Mouse (Mus musculus) liver, embryonic 12.5 days (tissue): ENCODE measurements around the gene Phf14. TPM values are rescaled to one million over a fixed set of nuclear protein-coding genes. Genes with fewer than 3 reads are reported as not detected.

ENCODE experiments used
- ATAC-seq: fragments of 200-750 bp; cut with Nextera tagmentation; 2 replicates; pipeline ENCODE4 v1.8.0; 2017; ENCODE audit warnings: moderate number of reproducible peaks, mild to moderate bottlenecking, moderate library complexity
- H3K27ac ChIP-seq: fragments of 300-500 bp; sonication (generic); 2 replicates; pipeline ENCODE4 v1.5.1; 2016; ENCODE audit warnings: mild to moderate bottlenecking
- H3K27me3 ChIP-seq: fragments of 300-500 bp; sonication (generic); replicated peaks from 2 replicates; pipeline ENCODE4 v1.6.1; 2016; ENCODE audit warnings: mild to moderate bottlenecking, moderate library complexity
- H3K36me3 ChIP-seq: fragments of 300-500 bp; sonication (generic); 2 replicates; pipeline ENCODE4 v1.6.1; 2016; ENCODE audit warnings: mild to moderate bottlenecking, moderate library complexity
- H3K4me1 ChIP-seq: fragments of 300-500 bp; sonication (generic); 2 replicates; pipeline ENCODE4 v1.6.1; 2016
- H3K4me2 ChIP-seq: fragments of 300-500 bp; sonication (generic); 2 replicates; pipeline ENCODE4 v1.6.1; 2016; ENCODE audit warnings: mild to moderate bottlenecking, moderate library complexity
- H3K4me3 ChIP-seq: fragments of 300-500 bp; sonication (generic); 2 replicates; pipeline ENCODE4 v1.5.1; 2016; ENCODE audit warnings: mild to moderate bottlenecking, moderate library complexity
- H3K9ac ChIP-seq: fragments of 300-500 bp; sonication (generic); 2 replicates; pipeline ENCODE4 v1.6.1; 2016; ENCODE audit warnings: mild to moderate bottlenecking, moderate library complexity
- H3K9me3 ChIP-seq: fragments of 300-500 bp; sonication (generic); replicated peaks from 2 replicates; pipeline ENCODE4 v1.6.1; 2016; ENCODE audit warnings: mild to moderate bottlenecking, moderate library complexity
- WGBS: fragments of 180-500 bp; shearing (Covaris S2); methylation state at CpG from one replicate; pipeline ENCODE4 v1.1.7; 2016; ENCODE audit not compliant: insufficient replicate concordance; 5-methylcytosine and 5-hydroxymethylcytosine counted together
- polyA plus RNA-seq: library from polyadenylated mRNA; unstranded; fragments of >200 nt; fragmentation: Nextera tagmentation; extraction: Ambion mirVana; gene quantifications from 2 replicates; pipeline ENCODE4 v1.2.1, GENCODE M21; 2016

The Phf14 gene
- polyA plus RNA-seq, 1 experiment from 2014 or later, result 28.7 TPM

DNA sequence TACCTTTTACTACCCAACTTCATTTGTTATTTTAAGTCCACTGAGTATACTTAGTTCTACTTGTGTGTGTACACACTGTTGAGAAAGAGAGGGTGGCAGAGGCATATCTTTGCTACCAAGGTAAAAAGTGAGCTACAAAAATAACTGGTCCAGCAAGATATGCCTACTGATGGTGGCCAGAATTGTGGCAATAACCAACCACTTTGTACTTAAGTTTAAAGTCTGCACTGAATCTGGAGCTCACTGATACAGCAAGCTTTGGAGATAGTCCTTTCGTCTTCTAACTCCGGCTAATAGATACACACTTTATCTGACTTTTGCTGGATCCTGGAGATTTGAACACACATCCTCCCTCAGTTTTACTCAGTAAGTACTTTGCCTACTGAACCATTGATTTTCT is 115.8 kb downstream of the Phf14 start:
- WGBS, result 40% methylated on average over 2 of the region's 2 CpGs
- no peaks in the 10 kb centered on the region for H3K27me3 ChIP-seq
- H3K4me3 ChIP-seq, result no peak overlapping the region
- H3K27ac ChIP-seq, result peak overlapping the region; percentile 58; the same call in 1 of the 2 replicates
- H3K9ac ChIP-seq, result no peak overlapping the region
- H3K9me3 ChIP-seq, result no peaks in the 10 kb centered on the region
- H3K36me3 ChIP-seq, result peaks cover 11% of the 10 kb centered on the region; the same call in 1 of the 2 replicates
- peak; percentile 83 for ATAC-seq
- peaks cover 9% of the 10 kb centered on the region; the same call in 1 of the 2 replicates for H3K4me1 ChIP-seq
- no peak overlapping the region for H3K4me2 ChIP-seq

- Histone ChIP-seq H3K9ac (no peak overlapping the region), H3K4me2 (no peak overlapping the region), H3K9me3 (no peaks in the 10 kb centered on the region), H3K36me3 (0 out of 2 replicates have a peak, but pooled peaks cover 2% of the 10 kb centered on the region), H3K27me3 (no peaks in the 10 kb centered on the region), H3K27ac (no peak overlapping the region), H3K4me1 (peaks cover 9% of the 10 kb centered on the region; the same call in 1 of the 2 replicates), H3K4me3 (no peak overlapping the region)
- 80% methylated on average over 2 of the region's 2 CpGs for WGBS
- ATAC-seq, result no peak
Measured at GRCm38 (mm10) chr6:12026804-12027537, 119.4 kb downstream of the Phf14 start.

DNA sequence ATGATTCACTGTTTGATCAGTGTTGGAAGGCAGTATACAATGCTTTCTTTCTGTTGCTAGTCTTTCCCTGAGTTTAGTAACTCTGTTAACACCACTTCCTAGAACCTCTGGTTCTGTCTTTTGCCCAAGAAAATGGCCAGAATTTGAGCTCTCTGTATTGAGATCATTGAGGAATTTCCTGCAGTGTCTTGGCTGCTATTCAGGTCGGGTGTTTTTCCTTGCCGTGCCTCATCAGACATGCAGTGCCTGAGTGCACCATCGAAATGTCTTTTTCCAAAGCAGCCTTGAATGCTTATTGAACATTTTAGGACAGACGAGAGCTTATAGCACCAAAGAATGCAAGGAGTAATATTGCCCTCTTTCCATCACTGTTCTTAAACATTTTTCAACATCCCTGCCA is 127.0 kb downstream of the Phf14 start:
- Histone ChIP-seq H3K36me3 (no peaks in the 10 kb centered on the region), H3K4me2 (no peak overlapping the region)
- 72% methylated on average over 4 of the region's 4 CpGs for WGBS

DNA sequence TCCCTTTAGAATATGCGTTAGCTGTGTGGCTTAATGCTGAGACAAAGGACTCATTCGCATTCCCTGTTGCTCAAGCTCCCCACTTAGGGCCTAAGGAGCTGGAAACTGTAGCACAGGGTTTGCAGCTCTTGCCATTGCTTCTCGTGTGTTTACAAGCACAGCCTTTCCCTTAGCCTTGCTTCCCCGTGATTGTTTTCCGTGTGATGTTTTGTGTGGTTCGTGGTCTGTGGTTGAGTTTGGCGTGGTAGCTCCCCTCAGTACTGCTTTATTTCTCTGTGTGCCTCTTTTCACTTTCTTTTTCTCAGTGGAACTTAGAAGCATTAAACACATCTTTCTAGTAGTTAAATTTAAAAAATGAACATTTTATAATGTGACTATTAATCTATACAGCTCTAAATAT is 130.7 kb downstream of the Phf14 start:
- WGBS, result 61% methylated on average over 7 of the region's 7 CpGs
- no peaks in the 10 kb centered on the region for H3K27me3 ChIP-seq
- ATAC-seq, result no peak
- H3K27ac ChIP-seq, result no peak overlapping the region
- no peak overlapping the region for H3K4me3 ChIP-seq
- no peak overlapping the region for H3K4me2 ChIP-seq
- no peak overlapping the region for H3K9ac ChIP-seq
- no peaks in the 10 kb centered on the region for H3K36me3 ChIP-seq
- no peaks in the 10 kb centered on the region for H3K9me3 ChIP-seq
- no peaks in the 10 kb centered on the region for H3K4me1 ChIP-seq

More for the DNA sequence above, 127.0 kb downstream of the Phf14 start:
- Histone ChIP-seq H3K9ac (no peak overlapping the region), H3K27ac (no peak overlapping the region), H3K27me3 (no peaks in the 10 kb centered on the region), H3K4me1 (no peaks in the 10 kb centered on the region), H3K4me3 (no peak overlapping the region), H3K9me3 (no peaks in the 10 kb centered on the region)
- no peak for ATAC-seq

DNA sequence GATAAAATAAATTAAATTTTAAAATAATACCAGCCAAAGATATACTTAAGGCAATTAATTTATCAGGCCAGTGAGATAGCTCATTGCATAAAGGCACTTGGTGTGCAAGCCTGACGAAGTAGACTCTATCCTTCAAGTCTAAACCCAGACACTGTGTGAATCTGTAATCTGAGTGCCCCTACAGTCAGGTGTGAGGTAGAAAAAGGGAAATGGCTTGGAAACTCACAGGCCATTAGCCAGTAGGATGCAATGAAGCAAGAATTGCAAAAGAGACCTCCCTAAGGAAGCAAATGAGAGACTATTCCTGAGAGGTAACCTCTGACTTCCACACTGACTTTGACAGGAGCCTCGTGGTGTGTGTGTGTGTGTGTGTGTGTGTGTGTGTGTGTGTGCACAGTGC is 145.3 kb downstream of the Phf14 start:
- Histone ChIP-seq H3K4me1 (no peaks in the 10 kb centered on the region), H3K27me3 (no peaks in the 10 kb centered on the region), H3K4me3 (no peak overlapping the region), H3K27ac (no peak overlapping the region), H3K4me2 (no peak overlapping the region), H3K36me3 (peaks cover 6% of the 10 kb centered on the region; the same call in 1 of the 2 replicates), H3K9me3 (no peaks in the 10 kb centered on the region), H3K9ac (no peak overlapping the region)
- WGBS, result 61% methylated on average over 2 of the region's 2 CpGs
- no peak for ATAC-seq

- Histone ChIP-seq H3K27me3 (no peaks in the 10 kb centered on the region), H3K27ac (no peak overlapping the region), H3K4me2 (no peak overlapping the region), H3K9me3 (no peaks in the 10 kb centered on the region), H3K36me3 (no peaks in the 10 kb centered on the region), H3K9ac (no peak overlapping the region), H3K4me1 (no peaks in the 10 kb centered on the region), H3K4me3 (no peak overlapping the region)
- ATAC-seq, result no peak
- 73% methylated on average over 3 of the region's 3 CpGs for WGBS
Measured at GRCm38 (mm10) chr6:12054149-12054548, 146.5 kb downstream of the Phf14 start.

DNA sequence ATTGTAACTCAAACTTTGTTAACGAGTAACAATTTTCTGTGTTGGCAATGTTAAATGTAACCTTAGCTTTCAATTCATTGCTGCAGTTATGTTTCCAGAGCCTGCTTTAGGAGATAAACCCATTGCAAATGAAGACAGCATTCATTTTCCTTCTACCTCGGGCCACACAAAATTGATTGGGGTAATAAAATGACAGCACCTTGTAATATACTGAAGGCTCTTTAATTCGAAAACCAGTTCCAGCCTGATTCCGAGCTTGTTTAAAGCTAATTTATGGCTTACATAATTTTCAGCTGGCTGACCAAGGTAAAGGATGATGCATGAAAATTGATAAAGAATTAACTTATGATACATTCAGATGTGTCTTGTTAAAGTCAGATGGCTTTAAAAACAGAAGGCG is 151.1 kb downstream of the Phf14 start:
- Histone ChIP-seq H3K4me1 (no peaks in the 10 kb centered on the region), H3K9ac (no peak overlapping the region)
- WGBS, result 83% methylated on average over 5 of the region's 5 CpGs

DNA sequence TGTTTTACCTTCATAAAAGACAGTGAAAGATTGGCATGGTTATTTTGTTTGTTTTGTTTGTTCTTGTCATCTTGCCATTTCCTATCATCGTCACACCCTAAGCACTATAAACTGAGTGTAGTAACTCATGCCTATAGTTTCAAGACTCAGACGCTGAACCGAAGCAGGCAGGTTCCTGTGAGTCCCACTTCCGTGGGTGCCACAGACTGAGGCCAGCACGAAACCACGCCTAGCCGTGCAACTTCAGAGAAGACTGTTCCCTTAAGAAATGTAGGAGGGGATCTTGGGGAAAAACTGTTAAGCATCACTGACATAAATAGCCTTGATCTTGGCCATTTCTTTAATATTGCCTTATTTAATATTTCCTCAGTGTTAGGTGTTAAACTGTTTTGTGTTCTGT is 152.4 kb downstream of the Phf14 start:
- H3K4me2 ChIP-seq, result no peak overlapping the region
- no peak overlapping the region for H3K27ac ChIP-seq
- H3K27me3 ChIP-seq, result no peaks in the 10 kb centered on the region
- H3K9me3 ChIP-seq, result no peaks in the 10 kb centered on the region
- no peak for ATAC-seq
- H3K4me3 ChIP-seq, result no peak overlapping the region
- 65% methylated on average over 7 of the region's 7 CpGs for WGBS
- no peak overlapping the region for H3K9ac ChIP-seq
- 0 out of 2 replicates have a peak, but pooled peaks cover 4% of the 10 kb centered on the region for H3K36me3 ChIP-seq
- no peaks in the 10 kb centered on the region for H3K4me1 ChIP-seq

More for the DNA sequence above, 151.1 kb downstream of the Phf14 start:
- Histone ChIP-seq H3K27me3 (no peaks in the 10 kb centered on the region), H3K36me3 (0 out of 2 replicates have a peak, but pooled peaks cover 4% of the 10 kb centered on the region), H3K9me3 (no peaks in the 10 kb centered on the region), H3K27ac (no peak overlapping the region), H3K4me2 (no peak overlapping the region), H3K4me3 (no peak overlapping the region)
- ATAC-seq, result no peak

DNA sequence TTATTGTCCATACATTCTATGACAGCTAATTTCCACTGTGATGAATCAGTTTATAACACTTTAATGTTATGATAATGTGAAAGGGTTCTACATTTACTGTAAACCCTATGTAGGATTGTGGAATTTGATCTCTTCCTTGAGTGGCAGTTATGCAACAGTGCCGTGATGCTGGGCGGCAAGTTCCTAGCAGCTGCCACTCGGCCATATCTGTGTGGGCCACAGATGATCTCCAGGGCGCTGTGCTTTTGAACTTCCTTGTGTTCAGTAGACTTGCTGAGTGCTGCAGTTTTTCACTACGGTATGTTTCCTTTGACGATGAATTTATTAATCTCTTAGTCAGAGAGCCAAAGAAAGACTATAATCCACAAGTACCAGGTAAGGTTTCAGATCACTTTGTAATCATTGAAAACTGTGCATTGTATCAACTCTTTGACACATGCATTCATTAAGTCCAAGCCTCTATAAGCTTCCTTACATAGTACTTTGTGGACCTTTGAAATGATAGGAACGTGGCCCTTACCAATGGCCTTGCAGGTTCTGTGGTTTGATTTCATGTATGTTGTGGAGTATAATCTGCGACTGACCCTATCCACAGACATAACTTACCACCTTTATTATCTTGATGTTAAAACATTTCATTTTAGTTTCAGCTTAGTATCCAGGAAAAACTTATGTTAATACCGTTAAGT is 153.0 kb downstream of the Phf14 start:
- no peak overlapping the region for H3K4me2 ChIP-seq
- no peak for ATAC-seq
- no peak overlapping the region for H3K9ac ChIP-seq
- no peak overlapping the region for H3K27ac ChIP-seq
- 67% methylated on average over 9 of the region's 9 CpGs for WGBS
- 0 out of 2 replicates have a peak, but pooled peaks cover 4% of the 10 kb centered on the region for H3K36me3 ChIP-seq
- H3K4me1 ChIP-seq, result no peaks in the 10 kb centered on the region
- H3K27me3 ChIP-seq, result no peaks in the 10 kb centered on the region
- no peaks in the 10 kb centered on the region for H3K9me3 ChIP-seq
- no peak overlapping the region for H3K4me3 ChIP-seq

DNA sequence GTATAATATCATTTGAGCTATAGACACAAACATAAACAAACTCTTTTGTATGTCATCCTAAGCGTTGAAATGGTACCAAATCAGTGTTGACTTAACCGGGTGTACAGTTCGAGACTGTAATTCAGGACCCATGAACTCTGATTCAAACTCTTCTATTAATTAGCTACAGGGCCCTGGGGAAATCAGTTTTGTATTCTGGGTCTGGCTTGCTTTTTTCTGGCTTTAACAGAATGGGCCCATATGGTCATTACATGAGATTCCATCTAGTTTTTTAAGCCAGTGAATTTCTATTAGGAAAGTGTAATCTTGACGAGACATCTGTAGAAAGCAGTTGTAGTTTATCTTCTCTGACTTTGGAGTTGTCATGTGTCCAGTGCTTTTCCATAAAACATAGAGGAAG is 160.3 kb downstream of the Phf14 start:
- ATAC-seq, result no peak
- Histone ChIP-seq H3K9ac (no peak overlapping the region), H3K4me2 (no peak overlapping the region), H3K4me1 (no peaks in the 10 kb centered on the region), H3K27me3 (no peaks in the 10 kb centered on the region), H3K27ac (no peak overlapping the region), H3K4me3 (no peak overlapping the region), H3K36me3 (no peaks in the 10 kb centered on the region), H3K9me3 (no peaks in the 10 kb centered on the region)
- 82% methylated on average over 4 of the region's 4 CpGs for whole genome bisulfite sequencing

- no peak overlapping the region for H3K4me2 ChIP-seq
- ATAC-seq, result no peak
- WGBS, result 51% methylated on average over 2 of the region's 2 CpGs
- no peaks in the 10 kb centered on the region for H3K9me3 ChIP-seq
- H3K27ac ChIP-seq, result no peak overlapping the region
- H3K4me3 ChIP-seq, result no peak overlapping the region
- H3K27me3 ChIP-seq, result no peaks in the 10 kb centered on the region
- H3K4me1 ChIP-seq, result no peaks in the 10 kb centered on the region
- no peak overlapping the region for H3K9ac ChIP-seq
- H3K36me3 ChIP-seq, result no peaks in the 10 kb centered on the region
Measured at GRCm38 (mm10) chr6:12069357-12069756, 161.7 kb downstream of the Phf14 start.

DNA sequence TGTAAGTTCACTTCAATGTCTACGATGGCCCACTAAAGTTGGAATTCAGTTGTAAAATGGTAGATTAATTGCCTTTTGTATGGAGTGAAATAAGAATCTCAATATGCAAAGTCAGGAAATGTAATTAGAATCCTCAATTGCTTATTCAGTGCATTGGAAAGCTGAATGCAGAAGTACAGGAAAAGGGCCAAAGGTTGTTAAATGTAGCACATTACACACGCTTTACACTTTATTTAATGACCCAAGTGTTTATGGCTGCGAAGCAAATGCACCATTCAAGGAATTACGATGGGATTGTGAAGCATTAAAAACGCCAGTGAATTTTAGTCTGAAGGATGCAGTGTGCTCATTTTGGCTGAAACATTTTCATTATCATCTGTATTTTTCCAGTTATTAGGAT is 167.0 kb downstream of the Phf14 start:
- Histone ChIP-seq H3K4me2 (no peak overlapping the region), H3K9me3 (no peaks in the 10 kb centered on the region), H3K36me3 (no peaks in the 10 kb centered on the region), H3K4me3 (no peak overlapping the region), H3K27me3 (no peaks in the 10 kb centered on the region), H3K27ac (no peak overlapping the region), H3K4me1 (no peaks in the 10 kb centered on the region), H3K9ac (no peak overlapping the region)
- WGBS, result 81% methylated on average over 5 of the region's 5 CpGs
- no peak for ATAC-seq
